Mouse (Mus musculus): ENCODE results near the gene Ntmt1. TPM values are rescaled to one million over a fixed set of nuclear protein-coding genes. Genes with fewer than 3 reads are reported as not detected.

Gene Ntmt1
- polyA plus RNA-seq, 1 experiment from 2014 or later, result 110 TPM

DNA sequence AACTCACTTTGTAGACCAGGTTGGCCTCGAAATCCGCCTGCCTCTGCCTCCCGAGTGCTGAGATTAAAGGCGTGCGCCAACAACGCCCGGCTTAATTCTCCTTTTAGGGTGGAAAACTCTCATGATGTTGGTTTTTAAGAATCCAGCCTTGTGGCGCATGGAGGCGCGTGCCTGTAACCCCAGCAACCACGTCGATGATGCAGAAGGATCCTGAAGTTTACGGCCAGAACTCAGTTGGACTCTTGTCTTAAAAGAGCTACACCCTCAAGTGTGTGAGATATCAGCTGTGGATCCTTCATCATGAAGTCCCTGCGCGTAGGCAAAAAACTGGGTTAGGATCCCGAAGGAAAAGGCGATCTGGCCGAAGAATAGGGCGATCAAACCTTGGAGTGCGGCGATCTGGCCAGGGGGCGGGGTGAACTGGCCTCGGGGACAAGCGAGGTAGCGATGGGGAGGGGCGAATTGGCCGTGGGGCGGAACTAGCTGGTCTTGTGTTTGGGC is 429 bp upstream of the Ntmt1 start:
- Histone ChIP-seq H3K9ac (peak overlapping the region; percentile 70), H3K9me3 (no peaks in the 10 kb centered on the region), H3K4me2 (peak overlapping the region; percentile 82), H3K4me3 (peak overlapping the region; percentile 63), H3K36me3 (peaks cover 2% of the 10 kb centered on the region; the same call in 1 of the 2 replicates), H3K4me1 (replicated peaks) (peaks cover 29% of the 10 kb centered on the region), H3K27ac (replicated peaks) (peak overlapping the region; percentile 75), H3K27me3 (0 out of 2 replicates have a peak, but pooled peaks cover 2% of the 10 kb centered on the region)
- WGBS, result 6% methylated on average over 28 of the region's 28 CpGs
- no peak for ATAC-seq (ENCODE audit: low FRiP score, low read depth)

DNA sequence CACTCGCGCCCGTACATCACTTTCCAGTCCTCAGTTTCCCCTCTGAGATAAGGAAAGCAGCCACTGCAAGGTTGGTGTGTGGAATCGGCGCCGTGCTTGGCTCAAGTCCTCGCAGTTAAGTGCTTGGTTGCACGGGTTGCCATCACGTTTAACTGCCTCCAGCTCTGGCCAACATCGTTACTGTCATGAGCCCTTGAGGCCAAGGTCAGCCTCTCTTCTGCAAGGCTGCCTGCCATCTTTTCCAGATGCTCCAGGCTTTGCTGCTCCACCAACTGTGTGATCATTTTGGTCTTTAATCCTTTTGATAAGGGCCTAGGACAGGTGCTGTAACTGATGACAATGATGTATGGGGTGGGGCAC is 650 bp downstream of the Ntmt1 start:
- ATAC-seq (ENCODE audit: low FRiP score, low read depth), result no peak
- Histone ChIP-seq H3K9ac (peak overlapping the region; percentile 70), H3K27ac (replicated peaks) (peak overlapping the region; percentile 75), H3K4me1 (replicated peaks) (peaks cover 29% of the 10 kb centered on the region), H3K27me3 (no peaks in the 10 kb centered on the region), H3K4me3 (peak overlapping the region; percentile 63), H3K36me3 (peaks cover 7% of the 10 kb centered on the region; the same call in 1 of the 2 replicates), H3K9me3 (no peaks in the 10 kb centered on the region), H3K4me2 (peak overlapping the region; percentile 82)
- WGBS, result 5% methylated on average over 10 of the region's 10 CpGs

- WGBS, result 83% methylated on average over 5 of the region's 5 CpGs
- H3K4me1 ChIP-seq (replicated peaks), result peaks cover 29% of the 10 kb centered on the region
- peaks cover 16% of the 10 kb centered on the region; the same call in 1 of the 2 replicates for H3K36me3 ChIP-seq
- peak overlapping the region; percentile 39 for H3K4me2 ChIP-seq
- ATAC-seq (ENCODE audit: low FRiP score, low read depth), result no peak
- H3K4me3 ChIP-seq, result 0 out of 2 replicates have a peak overlapping the region, but pooled peaks have one; percentile 1
- H3K27me3 ChIP-seq, result no peaks in the 10 kb centered on the region
- 0 out of 2 replicates have a peak overlapping the region, but pooled peaks have one; percentile 18 for H3K9ac ChIP-seq
- no peak overlapping the region for H3K27ac ChIP-seq (replicated peaks)
- no peaks in the 10 kb centered on the region for H3K9me3 ChIP-seq
Observed at GRCm38 (mm10) chr2:30809503-30809902, 1.9 kb downstream of the Ntmt1 start.

- H3K9me3 ChIP-seq, result no peaks in the 10 kb centered on the region
- H3K4me3 ChIP-seq, result no peak overlapping the region
- H3K4me2 ChIP-seq, result no peak overlapping the region
- H3K9ac ChIP-seq, result no peak overlapping the region
- ATAC-seq (ENCODE audit: low FRiP score, low read depth), result no peak
- no peaks in the 10 kb centered on the region for H3K27me3 ChIP-seq
- WGBS, result 97% methylated on average over 7 of the region's 7 CpGs
- peaks cover 29% of the 10 kb centered on the region for H3K4me1 ChIP-seq (replicated peaks)
- H3K27ac ChIP-seq (replicated peaks), result no peak overlapping the region
- H3K36me3 ChIP-seq, result peaks cover 24% of the 10 kb centered on the region
Observed at GRCm38 (mm10) chr2:30810573-30810972, 2.9 kb downstream of the Ntmt1 start.

- no peak for ATAC-seq (ENCODE audit: low FRiP score, low read depth)
- H3K36me3 ChIP-seq, result peaks cover 48% of the 10 kb centered on the region
- H3K27me3 ChIP-seq, result no peaks in the 10 kb centered on the region
- H3K9me3 ChIP-seq, result no peaks in the 10 kb centered on the region
- no peak overlapping the region for H3K4me3 ChIP-seq
- H3K4me2 ChIP-seq, result no peak overlapping the region
- no peak overlapping the region for H3K27ac ChIP-seq (replicated peaks)
- H3K4me1 ChIP-seq (replicated peaks), result no peaks in the 10 kb centered on the region
- H3K9ac ChIP-seq, result no peak overlapping the region
- 91% methylated on average over 1 of the region's 1 CpGs for WGBS
Observed at GRCm38 (mm10) chr2:30816383-30816782, 8.8 kb downstream of the Ntmt1 start.

GRCm38 (mm10) chr2:30819873-30820272 is 12.2 kb downstream of the Ntmt1 start:
- H3K36me3 ChIP-seq, result peaks cover 60% of the 10 kb centered on the region
- H3K4me1 ChIP-seq (replicated peaks), result peaks cover 3% of the 10 kb centered on the region; the same call in 1 of the 2 replicates

GRCm38 (mm10) chr2:30821073-30821472 is 13.4 kb downstream of the Ntmt1 start:
- Histone ChIP-seq H3K4me1 (replicated peaks) (peaks cover 3% of the 10 kb centered on the region; the same call in 1 of the 2 replicates), H3K9ac (no peak overlapping the region), H3K27ac (replicated peaks) (no peak overlapping the region), H3K36me3 (peaks cover 66% of the 10 kb centered on the region), H3K4me2 (no peak overlapping the region), H3K9me3 (no peaks in the 10 kb centered on the region), H3K4me3 (no peak overlapping the region), H3K27me3 (no peaks in the 10 kb centered on the region)
- no peak for ATAC-seq (ENCODE audit: low FRiP score, low read depth)
- 97% methylated on average over 3 of the region's 3 CpGs for WGBS

More at GRCm38 (mm10) chr2:30819873-30820272, 12.2 kb downstream of the Ntmt1 start:
- H3K27ac ChIP-seq (replicated peaks), result no peak overlapping the region
- H3K9ac ChIP-seq, result no peak overlapping the region
- H3K27me3 ChIP-seq, result no peaks in the 10 kb centered on the region
- 97% methylated on average over 5 of the region's 5 CpGs for WGBS
- H3K4me3 ChIP-seq, result no peak overlapping the region
- H3K9me3 ChIP-seq, result no peaks in the 10 kb centered on the region
- no peak overlapping the region for H3K4me2 ChIP-seq
- no peak for ATAC-seq (ENCODE audit: low FRiP score, low read depth)

DNA sequence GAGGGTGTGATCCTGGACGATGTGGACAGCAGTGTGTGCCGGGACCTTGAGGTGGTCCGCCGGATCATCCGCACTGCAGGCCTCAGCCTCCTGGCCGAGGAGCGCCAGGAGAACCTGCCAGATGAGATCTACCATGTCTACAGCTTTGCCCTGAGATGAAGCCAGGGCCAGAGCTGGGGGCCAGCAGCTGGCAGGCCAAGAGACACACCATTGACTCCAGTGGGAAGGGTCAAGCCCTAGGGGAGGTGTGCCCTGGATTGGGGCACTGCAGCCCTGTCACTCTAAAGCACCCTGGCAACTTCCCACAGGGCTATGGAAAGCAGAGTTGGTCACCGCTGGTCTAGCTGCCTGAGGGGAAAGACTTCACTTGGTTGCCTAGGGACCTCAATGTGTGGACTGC is 14.8 kb downstream of the Ntmt1 start:
- no peak overlapping the region for H3K27ac ChIP-seq (replicated peaks)
- ATAC-seq (ENCODE audit: low FRiP score, low read depth), result no peak
- H3K4me3 ChIP-seq, result no peak overlapping the region
- H3K36me3 ChIP-seq, result peaks cover 62% of the 10 kb centered on the region
- H3K4me1 ChIP-seq (replicated peaks), result peaks cover 16% of the 10 kb centered on the region
- no peak overlapping the region for H3K4me2 ChIP-seq
- WGBS, result 87% methylated on average over 8 of the region's 8 CpGs
- H3K9me3 ChIP-seq, result no peaks in the 10 kb centered on the region
- no peak overlapping the region for H3K9ac ChIP-seq
- no peaks in the 10 kb centered on the region for H3K27me3 ChIP-seq

DNA sequence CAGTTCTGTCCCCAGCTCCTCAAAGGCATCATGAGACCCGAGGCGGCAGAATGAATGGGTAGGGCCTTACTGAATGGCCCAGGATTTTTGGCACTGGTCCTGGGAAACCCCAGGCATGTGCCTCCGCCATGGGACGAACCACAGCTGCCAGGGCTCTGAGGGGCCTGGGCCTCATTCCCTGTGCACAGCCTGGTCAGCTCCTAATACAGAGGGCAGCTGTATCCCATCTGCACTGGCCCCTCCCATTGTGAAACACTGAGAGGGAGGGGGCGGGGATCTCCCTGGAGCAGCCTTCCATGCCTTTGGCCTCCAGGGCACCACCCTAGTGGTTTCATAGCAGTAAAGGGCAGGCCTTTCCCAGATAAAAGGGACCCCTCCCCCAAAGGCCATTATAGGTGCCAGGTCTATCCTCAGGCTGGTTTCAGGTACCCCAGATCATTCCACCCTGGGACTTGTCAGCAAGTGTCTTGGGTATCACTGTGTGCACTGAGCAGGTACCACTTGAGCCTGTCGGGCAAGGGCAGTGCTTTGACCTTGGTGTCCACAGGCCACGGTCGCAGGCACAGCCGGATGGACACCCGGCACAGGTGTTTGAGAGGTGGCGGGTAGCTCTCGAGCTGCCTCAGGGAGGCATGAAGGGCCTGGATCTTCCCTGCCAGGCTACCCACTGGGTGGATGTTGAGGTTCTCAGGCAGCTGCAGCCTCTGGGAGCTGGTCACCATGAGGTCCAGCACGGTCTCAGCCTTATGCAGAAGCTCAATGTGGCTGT is 15.9 kb downstream of the Ntmt1 start:
- no peak overlapping the region for H3K27ac ChIP-seq (replicated peaks)
- H3K36me3 ChIP-seq, result peaks cover 62% of the 10 kb centered on the region

GRCm38 (mm10) chr2:30826825-30827748 is 19.5 kb downstream of the Ntmt1 start:
- WGBS, result 38% methylated on average over 26 of the region's 26 CpGs
- Histone ChIP-seq H3K4me1 (replicated peaks) (peaks cover 21% of the 10 kb centered on the region), H3K27ac (replicated peaks) (peak overlapping the region; percentile 70), H3K4me2 (peak overlapping the region; percentile 89), H3K9me3 (no peaks in the 10 kb centered on the region), H3K9ac (peak overlapping the region; percentile 94), H3K36me3 (peaks cover 38% of the 10 kb centered on the region), H3K4me3 (peak overlapping the region; percentile 87), H3K27me3 (no peaks in the 10 kb centered on the region)
- no peak for ATAC-seq (ENCODE audit: low FRiP score, low read depth)

More for the DNA sequence above, 15.9 kb downstream of the Ntmt1 start:
- ATAC-seq (ENCODE audit: low FRiP score, low read depth), result no peak
- Histone ChIP-seq H3K9ac (no peak overlapping the region), H3K9me3 (no peaks in the 10 kb centered on the region), H3K4me3 (no peak overlapping the region), H3K4me2 (no peak overlapping the region), H3K27me3 (no peaks in the 10 kb centered on the region), H3K4me1 (replicated peaks) (peaks cover 21% of the 10 kb centered on the region)
- 69% methylated on average over 13 of the region's 13 CpGs for WGBS

GRCm38 (mm10) chr2:30827749-30828475 is 20.3 kb downstream of the Ntmt1 start:
- Histone ChIP-seq H3K9me3 (no peaks in the 10 kb centered on the region), H3K4me1 (replicated peaks) (peaks cover 21% of the 10 kb centered on the region), H3K9ac (peak overlapping the region; percentile 94), H3K27me3 (no peaks in the 10 kb centered on the region), H3K27ac (replicated peaks) (peak overlapping the region; percentile 70), H3K36me3 (peaks cover 30% of the 10 kb centered on the region), H3K4me3 (peak overlapping the region; percentile 87), H3K4me2 (peak overlapping the region; percentile 89)
- ATAC-seq (ENCODE audit: low FRiP score, low read depth), result peak; percentile 93
- WGBS, result under 1% methylated on average over 63 of the region's 63 CpGs

Data from hindbrain, embryonic 15.5 days (tissue).